Mouse (Mus musculus): Measurements from ENCODE around the gene Vmn2r83.

GRCm38 (mm10) chr10:79535431-79535830, 66.9 kb downstream of the Vmn2r83 start:
- TF ChIP-seq CTCF (IDR thresholded peaks at IDR 0.05; ENCODE audit: extremely low read depth, insufficient read depth, insufficient read length, insufficient replicate concordance) (no peak), POLR2A (IDR thresholded peaks at IDR 0.05; ENCODE audit: low read depth, low read length) (no peak)

All from spleen, adult 2 months (tissue).